Mouse (Mus musculus): Measurements from ENCODE around the gene Kcne4. TPM values are rescaled to one million over a fixed set of nuclear protein-coding genes. Genes with fewer than 3 reads are reported as not detected.

Gene Kcne4
- polyA plus RNA-seq, 1 experiment from 2014 or later = 1.2 TPM

DNA sequence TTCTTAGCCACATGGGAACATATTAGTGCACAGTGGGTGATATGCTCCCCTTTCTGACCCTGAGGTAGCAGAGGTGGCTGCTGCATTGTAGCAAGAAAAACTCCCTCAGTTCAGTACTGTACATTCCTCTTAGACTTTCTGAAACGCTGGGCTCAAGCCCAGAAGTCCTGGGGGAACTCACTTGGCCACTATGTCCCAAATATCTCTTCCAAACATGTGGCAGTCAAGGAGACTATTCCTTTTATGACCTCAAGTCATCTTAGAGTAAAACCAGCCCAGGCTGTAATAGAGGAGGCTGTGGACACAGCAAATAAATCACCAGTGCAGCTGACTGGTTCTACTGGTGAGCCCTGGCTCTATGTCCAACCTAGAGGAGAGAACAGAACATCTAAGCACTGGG, 45.7 kb downstream of the Kcne4 start:
- WGBS = 83% methylated on average over 1 of the region's 1 CpGs
- ATAC-seq (replicated peaks; ENCODE audit: insufficient number of reproducible peaks, low FRiP score, low TSS enrichment, low read depth) = no peak
- no peaks in the 10 kb centered on the region for H3K9me3 ChIP-seq (replicated peaks; ENCODE audit: control insufficient read depth, low read length)

DNA sequence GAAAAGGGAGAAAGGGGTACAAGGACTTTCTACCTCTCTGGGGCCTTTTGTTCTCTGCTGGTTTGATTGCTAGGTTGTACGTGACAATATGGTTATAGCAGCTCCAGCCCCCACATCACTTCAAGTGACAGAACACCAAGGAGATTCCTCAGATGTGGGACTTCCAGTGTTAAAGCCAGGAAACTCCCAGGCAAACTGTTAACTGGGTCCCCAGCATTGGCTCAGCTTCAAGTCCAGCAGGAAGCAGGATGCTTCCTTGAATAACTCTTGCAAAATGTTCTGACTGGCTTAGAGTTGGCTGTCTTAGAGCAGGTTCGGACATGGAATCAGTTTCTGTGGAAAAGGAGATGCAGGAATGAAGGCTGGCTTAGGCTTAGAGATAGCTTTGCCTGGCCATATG, 47.3 kb downstream of the Kcne4 start:
- 77% methylated on average over 2 of the region's 2 CpGs for WGBS
- Histone ChIP-seq H3K4me3 (ENCODE audit: low read depth, low read length) (no peak overlapping the region), H3K4me2 (ENCODE audit: low read depth, low read length) (no peak overlapping the region), H3K4me1 (ENCODE audit: control insufficient read depth, insufficient read depth, low read length) (no peaks in the 10 kb centered on the region), H3K27me3 (ENCODE audit: control insufficient read depth, insufficient read depth, low read length) (no peaks in the 10 kb centered on the region), H3K27ac (replicated peaks; ENCODE audit: low read depth, low read length) (no peak overlapping the region), H3K36me3 (replicated peaks; ENCODE audit: control insufficient read depth, insufficient read depth, low read depth, low read length) (no peaks in the 10 kb centered on the region), H3K9ac (replicated peaks; ENCODE audit: low read length) (no peak overlapping the region), H3K9me3 (replicated peaks; ENCODE audit: control insufficient read depth, low read length) (no peaks in the 10 kb centered on the region)
- DNase-seq (ENCODE audit: low spot score) (no peak), ATAC-seq (replicated peaks; ENCODE audit: insufficient number of reproducible peaks, low FRiP score, low TSS enrichment, low read depth) (no peak)

More for the DNA sequence above, 45.7 kb downstream of the Kcne4 start:
- no peak overlapping the region for H3K4me3 ChIP-seq (ENCODE audit: low read depth, low read length)
- H3K9ac ChIP-seq (replicated peaks; ENCODE audit: low read length) = no peak overlapping the region
- H3K27me3 ChIP-seq (ENCODE audit: control insufficient read depth, insufficient read depth, low read length) = no peaks in the 10 kb centered on the region
- no peak for DNase-seq (ENCODE audit: low spot score)
- H3K4me1 ChIP-seq (ENCODE audit: control insufficient read depth, insufficient read depth, low read length) = no peaks in the 10 kb centered on the region
- no peak overlapping the region for H3K27ac ChIP-seq (replicated peaks; ENCODE audit: low read depth, low read length)
- no peak overlapping the region for H3K4me2 ChIP-seq (ENCODE audit: low read depth, low read length)
- H3K36me3 ChIP-seq (replicated peaks; ENCODE audit: control insufficient read depth, insufficient read depth, low read depth, low read length) = no peaks in the 10 kb centered on the region

DNA sequence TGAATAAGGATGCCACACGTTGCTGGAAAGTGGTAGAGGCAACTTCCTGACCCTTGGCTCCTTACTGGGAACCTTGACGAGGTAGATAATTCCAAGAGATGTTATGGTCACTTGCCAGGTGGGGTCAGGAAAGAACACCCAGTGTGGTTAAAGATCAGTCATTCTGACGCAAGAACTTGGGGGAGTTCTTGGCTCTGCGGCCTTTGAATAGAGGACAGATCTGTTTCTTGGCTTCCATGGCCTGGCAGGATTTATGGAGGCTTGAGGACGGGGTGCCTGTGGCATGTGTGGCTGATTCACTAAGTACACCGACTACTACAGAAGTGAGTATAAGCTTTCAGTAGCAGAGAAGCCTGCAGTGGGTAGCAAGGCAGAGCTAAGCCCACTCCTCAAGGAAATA, 47.8 kb downstream of the Kcne4 start:
- 75% methylated on average over 6 of the region's 6 CpGs for WGBS
- ATAC-seq (replicated peaks; ENCODE audit: insufficient number of reproducible peaks, low FRiP score, low TSS enrichment, low read depth) (no peak), DNase-seq (ENCODE audit: low spot score) (no peak)
- Histone ChIP-seq H3K27me3 (ENCODE audit: control insufficient read depth, insufficient read depth, low read length) (no peaks in the 10 kb centered on the region), H3K36me3 (replicated peaks; ENCODE audit: control insufficient read depth, insufficient read depth, low read depth, low read length) (no peaks in the 10 kb centered on the region), H3K4me3 (ENCODE audit: low read depth, low read length) (no peak overlapping the region), H3K4me1 (ENCODE audit: control insufficient read depth, insufficient read depth, low read length) (no peaks in the 10 kb centered on the region), H3K27ac (replicated peaks; ENCODE audit: low read depth, low read length) (no peak overlapping the region), H3K9ac (replicated peaks; ENCODE audit: low read length) (no peak overlapping the region), H3K4me2 (ENCODE audit: low read depth, low read length) (no peak overlapping the region), H3K9me3 (replicated peaks; ENCODE audit: control insufficient read depth, low read length) (no peaks in the 10 kb centered on the region)

DNA sequence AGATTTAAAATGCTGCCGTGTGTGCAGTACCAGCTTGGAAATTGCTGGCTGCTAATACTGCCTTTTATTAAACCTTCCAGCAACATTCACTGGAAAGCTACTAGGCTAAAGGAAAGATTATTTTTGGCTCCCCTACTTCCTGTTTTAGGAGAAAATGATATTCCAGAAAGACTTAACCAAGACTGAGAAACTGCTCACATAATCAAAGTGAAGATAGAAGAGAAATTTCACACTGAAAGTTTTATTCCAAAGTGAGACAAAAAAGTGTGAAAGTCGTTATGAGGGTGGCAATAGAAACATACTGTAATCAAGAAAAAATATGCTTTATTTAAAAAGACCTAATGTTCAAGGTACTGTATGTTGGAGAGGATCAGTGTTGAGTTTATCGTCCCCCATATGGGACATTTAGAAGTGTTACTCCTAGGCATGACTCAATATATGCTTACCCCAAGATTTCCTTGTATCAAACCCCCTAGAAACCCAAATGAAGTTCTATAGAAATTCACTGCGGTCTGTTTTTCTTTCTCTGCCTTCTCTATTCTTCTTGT, 48.3 kb downstream of the Kcne4 start:
- Histone ChIP-seq H3K4me3 (ENCODE audit: low read depth, low read length) (no peak overlapping the region), H3K27ac (replicated peaks; ENCODE audit: low read depth, low read length) (no peak overlapping the region), H3K9me3 (replicated peaks; ENCODE audit: control insufficient read depth, low read length) (no peaks in the 10 kb centered on the region), H3K4me1 (ENCODE audit: control insufficient read depth, insufficient read depth, low read length) (no peaks in the 10 kb centered on the region), H3K9ac (replicated peaks; ENCODE audit: low read length) (no peak overlapping the region), H3K27me3 (ENCODE audit: control insufficient read depth, insufficient read depth, low read length) (no peaks in the 10 kb centered on the region), H3K36me3 (replicated peaks; ENCODE audit: control insufficient read depth, insufficient read depth, low read depth, low read length) (no peaks in the 10 kb centered on the region), H3K4me2 (ENCODE audit: low read depth, low read length) (no peak overlapping the region)
- ATAC-seq (replicated peaks; ENCODE audit: insufficient number of reproducible peaks, low FRiP score, low TSS enrichment, low read depth) (no peak), DNase-seq (ENCODE audit: low spot score) (no peak)
- WGBS = 85% methylated on average over 4 of the region's 4 CpGs

DNA sequence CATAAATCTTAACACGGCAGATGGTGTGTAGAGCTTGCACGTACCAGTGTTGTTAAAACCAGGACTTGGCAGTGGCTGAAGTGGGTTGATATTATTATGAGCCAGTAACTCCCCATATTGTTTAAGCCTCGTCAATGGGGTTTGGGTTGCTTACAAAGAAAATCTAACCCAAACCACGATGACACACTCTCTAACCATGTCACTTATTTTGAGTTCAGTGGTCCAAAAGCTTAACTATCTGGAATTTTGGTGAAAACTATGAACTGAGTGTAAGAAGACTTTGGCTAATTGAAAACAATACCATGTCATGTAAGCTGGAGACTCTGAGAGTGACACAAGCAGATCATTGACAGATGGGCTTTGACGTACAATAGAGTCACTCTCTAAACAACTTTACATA, 49.4 kb downstream of the Kcne4 start:
- DNase-seq (ENCODE audit: low spot score) = no peak
- Histone ChIP-seq H3K4me3 (ENCODE audit: low read depth, low read length) (no peak overlapping the region), H3K27ac (replicated peaks; ENCODE audit: low read depth, low read length) (no peak overlapping the region), H3K4me1 (ENCODE audit: control insufficient read depth, insufficient read depth, low read length) (no peaks in the 10 kb centered on the region), H3K27me3 (ENCODE audit: control insufficient read depth, insufficient read depth, low read length) (no peaks in the 10 kb centered on the region), H3K9ac (replicated peaks; ENCODE audit: low read length) (no peak overlapping the region), H3K9me3 (replicated peaks; ENCODE audit: control insufficient read depth, low read length) (no peaks in the 10 kb centered on the region), H3K4me2 (ENCODE audit: low read depth, low read length) (no peak overlapping the region), H3K36me3 (replicated peaks; ENCODE audit: control insufficient read depth, insufficient read depth, low read depth, low read length) (no peaks in the 10 kb centered on the region)
- no peak for ATAC-seq (replicated peaks; ENCODE audit: insufficient number of reproducible peaks, low FRiP score, low TSS enrichment, low read depth)
- 87% methylated on average over 5 of the region's 5 CpGs for WGBS

DNA sequence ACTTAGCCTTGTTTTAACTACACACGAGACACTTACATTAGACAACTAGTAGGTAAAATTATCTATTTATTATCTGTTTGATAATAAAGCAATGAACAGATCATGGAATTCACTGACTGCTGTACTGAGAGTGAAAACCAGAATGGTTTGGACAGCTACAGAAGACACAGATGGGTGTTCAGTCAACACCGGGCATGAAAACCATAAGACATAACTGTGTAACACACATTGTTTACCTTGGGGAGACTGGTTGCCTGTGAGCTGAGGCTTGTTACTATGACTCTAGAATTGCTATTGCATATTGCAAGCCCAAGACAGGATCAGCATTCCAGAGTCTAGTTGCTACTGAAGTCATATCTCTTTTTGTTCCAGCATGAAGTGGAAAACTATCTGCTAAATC, 49.9 kb downstream of the Kcne4 start:
- H3K4me1 ChIP-seq (ENCODE audit: control insufficient read depth, insufficient read depth, low read length) = no peaks in the 10 kb centered on the region
- WGBS = 90% methylated on average over 2 of the region's 2 CpGs
- H3K36me3 ChIP-seq (replicated peaks; ENCODE audit: control insufficient read depth, insufficient read depth, low read depth, low read length) = no peaks in the 10 kb centered on the region
- no peaks in the 10 kb centered on the region for H3K27me3 ChIP-seq (ENCODE audit: control insufficient read depth, insufficient read depth, low read length)
- H3K4me2 ChIP-seq (ENCODE audit: low read depth, low read length) = no peak overlapping the region
- ATAC-seq (replicated peaks; ENCODE audit: insufficient number of reproducible peaks, low FRiP score, low TSS enrichment, low read depth) (no peak), DNase-seq (ENCODE audit: low spot score) (no peak)
- H3K9me3 ChIP-seq (replicated peaks; ENCODE audit: control insufficient read depth, low read length) = no peaks in the 10 kb centered on the region
- no peak overlapping the region for H3K27ac ChIP-seq (replicated peaks; ENCODE audit: low read depth, low read length)
- H3K4me3 ChIP-seq (ENCODE audit: low read depth, low read length) = no peak overlapping the region
- H3K9ac ChIP-seq (replicated peaks; ENCODE audit: low read length) = no peak overlapping the region

Other genes with a start within 250 kb of the Kcne4 start
- gene Acsl3, start 158.9 kb upstream of the Kcne4 start, polyA plus RNA-seq (2014; fragmentation: Nextera tagmentation; extraction: Ambion mirVana) = 100.0 and 112 TPM in 2 replicates
- gene Utp14b, start 158.7 kb upstream of the Kcne4 start, polyA plus RNA-seq (2014; fragmentation: Nextera tagmentation; extraction: Ambion mirVana) = 6.3 and 6.6 TPM in 2 replicates